Mouse (Mus musculus) gastrocnemius, postnatal 14 days (tissue): ENCODE measurements around the gene Tnp1. TPM values are rescaled to one million over a fixed set of nuclear protein-coding genes. Genes with fewer than 3 reads are reported as not detected.

Experiments used
- DNase-seq: peaks from one replicate; pipeline ENCODE4 v3.0.0; 2021; ENCODE audit warnings: mixed read lengths
- intact Hi-C: fragments of 180-260 bp; cut with DNase I; formaldehyde crosslinking; loops from one replicate; pipeline ENCODE4 v1.15.1; 2025; ENCODE audit warnings: low total_unique reads
- total RNA-seq, 2 experiments: library from RNA; stranded (reverse); gene quantifications; 2 replicates each; pipeline ENCODE4 v1.2.3; 2021

Tnp1 gene
- total RNA-seq, 2 experiments from 2014 or later = not detected

- no peak for DNase-seq
- intact Hi-C loops = loop anchor here (5.0 kb wide), 1 partner anchor 1370 kb away; no protein-coding TSS in a partner anchor
These were observed 11.1 kb upstream of the Tnp1 start for GRCm38 (mm10) chr1:73026786-73027299.

- intact Hi-C loops = loop anchor here (5.0 kb wide), 1 partner anchor 1371 kb away; no protein-coding TSS in a partner anchor
These were observed 10.4 kb upstream of the Tnp1 start for GRCm38 (mm10) chr1:73026157-73026556.

GRCm38 (mm10) chr1:73006847-73007246 lies 8.9 kb downstream of the Tnp1 start:
- intact Hi-C loops = no loop called here
- no peak for DNase-seq

More at GRCm38 (mm10) chr1:73026157-73026556, 10.4 kb upstream of the Tnp1 start:
- no peak for DNase-seq

GRCm38 (mm10) chr1:73004890-73005289 lies 10.8 kb downstream of the Tnp1 start:
- no peak for DNase-seq
- intact Hi-C loops = no loop called here

GRCm38 (mm10) chr1:73002637-73003036 lies 13.1 kb downstream of the Tnp1 start:
- DNase-seq = no peak
- intact Hi-C loops = no loop called here

- peak; percentile 52 for DNase-seq
- intact Hi-C loops = no loop called here
These were observed 13.7 kb downstream of the Tnp1 start for GRCm38 (mm10) chr1:73001961-73002360.

GRCm38 (mm10) chr1:72994751-72995528 lies 20.8 kb downstream of the Tnp1 start:
- intact Hi-C loops = no loop called here
- no peak for DNase-seq

GRCm38 (mm10) chr1:72992944-72993464 lies 22.7 kb downstream of the Tnp1 start:
- intact Hi-C loops = no loop called here
- DNase-seq = peak; percentile 19

- no peak for DNase-seq
- intact Hi-C loops = no loop called here
These were observed 23.5 kb downstream of the Tnp1 start for GRCm38 (mm10) chr1:72992209-72992608.

GRCm38 (mm10) chr1:72988904-72989303 lies 26.8 kb downstream of the Tnp1 start:
- intact Hi-C loops = no loop called here
- no peak for DNase-seq

GRCm38 (mm10) chr1:72986715-72987114 lies 29.0 kb downstream of the Tnp1 start:
- no peak for DNase-seq
- intact Hi-C loops = no loop called here

- intact Hi-C loops = loop anchor here (10.0 kb wide), 1 partner anchor 56 kb away; no protein-coding TSS in a partner anchor
- DNase-seq = no peak
These were observed 36.8 kb downstream of the Tnp1 start for GRCm38 (mm10) chr1:72978956-72979355.

- intact Hi-C loops = loop anchor here (10.0 kb wide), 1 partner anchor 61 kb away; no protein-coding TSS in a partner anchor
- peak; percentile 23 for DNase-seq
These were observed 41.5 kb downstream of the Tnp1 start for GRCm38 (mm10) chr1:72974226-72974625.

GRCm38 (mm10) chr1:72970461-72970860 lies 45.2 kb downstream of the Tnp1 start:
- intact Hi-C loops = loop anchor here (10.0 kb wide), 1 partner anchor 64 kb away; no protein-coding TSS in a partner anchor
- DNase-seq = peak; percentile 27

GRCm38 (mm10) chr1:72969113-72969812 lies 46.4 kb downstream of the Tnp1 start:
- intact Hi-C loops = no loop called here
- peak; percentile 26 for DNase-seq

GRCm38 (mm10) chr1:72966423-72966822 lies 49.3 kb downstream of the Tnp1 start:
- DNase-seq = peak; percentile 61
- intact Hi-C loops = no loop called here
